In the genomic region with DNA sequence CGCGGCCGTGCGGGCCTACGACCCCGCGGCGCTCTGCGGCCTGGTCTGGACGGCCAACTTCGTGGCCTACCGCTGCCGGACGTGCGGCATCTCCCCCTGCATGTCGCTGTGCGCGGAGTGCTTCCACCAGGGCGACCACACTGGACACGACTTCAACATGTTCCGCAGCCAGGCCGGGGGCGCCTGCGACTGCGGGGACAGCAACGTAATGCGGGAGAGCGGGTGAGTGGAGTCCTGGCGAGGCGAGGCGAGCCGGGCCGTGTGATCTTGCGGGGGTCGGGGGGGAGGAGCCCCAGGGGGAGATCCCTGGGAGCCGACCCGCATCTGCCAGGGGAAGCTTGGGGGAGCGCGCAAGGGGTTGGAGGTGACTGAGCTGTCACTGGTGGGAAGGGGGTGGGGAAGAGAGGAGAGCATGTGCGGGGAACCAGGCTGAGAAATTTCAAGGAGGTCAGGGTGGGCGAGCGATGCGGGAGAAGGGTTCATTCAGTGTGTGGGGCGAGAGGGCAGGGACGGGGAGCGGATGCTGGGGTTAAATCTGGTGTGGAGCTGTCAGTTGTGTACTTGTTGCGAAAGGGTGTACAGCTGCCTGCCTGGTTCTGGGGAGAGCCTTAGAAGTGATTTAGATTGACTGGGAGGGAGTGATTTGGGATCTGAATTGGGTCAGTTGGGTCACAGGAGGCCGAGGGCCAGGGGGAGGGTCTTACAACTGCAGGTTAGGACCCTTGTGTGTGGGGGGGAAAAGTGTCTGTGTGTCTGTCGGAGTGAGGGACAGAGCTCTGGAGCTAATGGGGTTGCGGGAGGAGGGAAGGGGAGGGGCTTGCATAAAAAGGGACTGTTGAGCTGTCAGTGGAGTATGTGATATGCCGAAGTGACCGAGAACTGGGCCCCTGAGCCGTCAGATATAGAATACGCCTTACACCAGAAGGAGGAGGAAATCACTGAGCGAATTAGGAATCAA, we compare ENCODE assay signal across 8 mouse cellular contexts. TPM values are rescaled to one million over a fixed set of nuclear protein-coding genes. Genes with fewer than 3 reads are reported as not detected.
DNase-seq lines count a peak whose midpoint lies in the region; ATAC-seq lines count a peak whose summit lies in the region.

No protein-coding gene starts in this region.

- peak overlapping the region; percentile 99 for H3K9ac ChIP-seq in hindbrain, embryonic 15.5 days

- no peaks in the 10 kb centered on the region for H3K36me3 ChIP-seq in hindbrain, embryonic 15.5 days

- peak overlapping the region; percentile 94 for H3K4me3 ChIP-seq in hindbrain, embryonic 15.5 days

- H3K4me2 ChIP-seq in hindbrain, embryonic 15.5 days, result peak overlapping the region; percentile 72

- peak; percentile 59 for ATAC-seq in hindbrain, embryonic 15.5 days (ENCODE audit: low FRiP score, low read depth)

- peaks cover 20% of the 10 kb centered on the region for H3K4me1 ChIP-seq in hindbrain, embryonic 15.5 days (replicated peaks)

- WGBS in hindbrain, embryonic 15.5 days, result under 1% methylated on average over 50 of the region's 55 CpGs

- no peaks in the 10 kb centered on the region for H3K27me3 ChIP-seq in hindbrain, embryonic 15.5 days

- peak; percentile 38 for DNase-seq in T-cell, adult 2 months (ENCODE audit: low spot score)
- peak; percentile 54 to 61 for DNase-seq in cerebellum, postnatal 25 days
- peak; percentile 67 for DNase-seq in gastrocnemius, adult 18-20 months (ENCODE audit: low spot score)
- DNase-seq in left cerebral cortex, adult 18-20 months (ENCODE audit: low spot score in 2 of 2), result peak; percentile 32 to 45
- peak; percentile 78 for DNase-seq in lung, postnatal 36 days
- DNase-seq in retina, postnatal 1 day, result peak; percentile 75
- DNase-seq in thymus, postnatal 36 days, result peak; percentile 29 to 58

- H3K9me3 ChIP-seq in hindbrain, embryonic 15.5 days, result no peaks in the 10 kb centered on the region

- peak overlapping the region; percentile 93 for H3K27ac ChIP-seq in hindbrain, embryonic 15.5 days (replicated peaks)

RNA-seq across cellular contexts. Expression of a gene that starts 0.9 kb away (rescaled TPM):
- total RNA-seq in gastrocnemius, adult 18-20 months (2021), result 100 to 1,000 TPM; 207 to 208 TPM
- polyA plus RNA-seq in hindbrain, embryonic 15.5 days (2015; fragmentation: Nextera tagmentation; extraction: Ambion mirVana), result 15.3 and 16.0 TPM in 2 replicates
- total RNA-seq in left cerebral cortex, adult 18-20 months (2021), result 100 to 1,000 TPM; 118 to 130 TPM

RNA-seq across cellular contexts. Expression of a gene that starts 12.5 kb away (rescaled TPM):
- total RNA-seq in gastrocnemius, adult 18-20 months (2021), result 10 to 100 TPM; 14.2 to 15.8 TPM
- 31.8 and 32.6 TPM in 2 replicates for polyA plus RNA-seq in hindbrain, embryonic 15.5 days (2015; fragmentation: Nextera tagmentation; extraction: Ambion mirVana)
- total RNA-seq in left cerebral cortex, adult 18-20 months (2021), result 10 to 100 TPM; 14.1 to 16.6 TPM

RNA-seq across cellular contexts. Expression of a gene that starts 36.5 kb away (rescaled TPM):
- total RNA-seq in gastrocnemius, adult 18-20 months (2021), result 10 to 100 TPM; 59.8 to 60.6 TPM
- polyA plus RNA-seq in hindbrain, embryonic 15.5 days (2015; fragmentation: Nextera tagmentation; extraction: Ambion mirVana), result 244 and 265 TPM in 2 replicates
- 100 to 1,000 TPM; 121 to 128 TPM for total RNA-seq in left cerebral cortex, adult 18-20 months (2021)

Comparison
In these comparisons a context has a peak if more than half of its experiments do, and no peak if none do; other contexts are left out.
1. Peak in every context shown above with its lines: DNase-seq, ATAC-seq, H3K4me3 ChIP-seq and H3K27ac ChIP-seq.